Mouse (Mus musculus): Measurements from ENCODE around the gene Rab9. TPM values are rescaled to one million over a fixed set of nuclear protein-coding genes. Genes with fewer than 3 reads are reported as not detected.
A peak's percentile ranks its signal among the peaks of the same experiment; 100 is the strongest.

The Rab9 gene
- polyA plus RNA-seq, 1 experiment from 2014 or later = 46.2 TPM

DNA sequence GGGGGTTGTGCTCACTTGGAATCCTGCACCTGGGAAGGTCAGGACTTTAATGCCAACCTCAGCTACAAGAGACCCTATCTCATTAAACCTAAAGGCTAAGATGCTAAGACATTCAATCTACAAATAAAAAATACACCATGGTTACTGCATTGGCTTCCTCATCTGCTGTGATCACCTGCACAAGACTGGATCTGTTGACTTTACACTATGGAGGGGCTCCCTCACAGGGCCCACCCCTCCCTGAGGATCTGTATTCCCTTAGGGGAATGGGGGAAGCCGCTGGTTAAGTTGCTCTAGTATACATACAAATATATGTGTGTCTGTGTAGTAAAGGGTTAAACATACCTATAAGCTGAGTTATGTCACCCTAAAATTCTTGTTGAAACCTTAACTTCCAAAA is 24.1 kb downstream of the Rab9 start:
- 79% methylated on average over 1 of the region's 1 CpGs for WGBS

DNA sequence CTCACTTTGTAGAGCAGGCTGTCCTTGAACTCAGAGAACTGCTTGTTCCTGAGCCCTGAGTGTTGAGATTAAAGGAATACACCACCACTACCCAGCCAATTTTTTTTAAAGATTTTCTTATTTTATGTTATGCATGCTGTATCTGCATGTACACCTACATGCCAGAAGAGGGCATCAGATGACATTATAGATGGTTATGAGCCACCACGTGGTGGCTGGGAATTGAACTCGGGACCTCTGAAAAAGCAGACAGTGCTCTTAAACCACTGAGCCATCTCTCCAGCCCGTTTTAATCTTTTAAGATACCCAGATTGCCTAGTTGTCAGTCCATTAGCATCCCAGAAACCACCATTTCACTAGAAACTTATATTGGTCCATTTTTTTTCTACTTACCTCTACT is 25.3 kb downstream of the Rab9 start:
- WGBS = 70% methylated on average over 3 of the region's 3 CpGs
- Histone ChIP-seq H3K4me1 (ENCODE audit: insufficient read depth, low read length) (no peaks in the 10 kb centered on the region), H3K4me2 (replicated peaks; ENCODE audit: low read depth, low read length) (no peak overlapping the region), H3K36me3 (ENCODE audit: insufficient read depth, low read length) (peaks cover 7% of the 10 kb centered on the region; the same call in 1 of the 2 replicates), H3K27me3 (ENCODE audit: insufficient read depth, low read length) (peaks cover 5% of the 10 kb centered on the region; the same call in 1 of the 2 replicates), H3K9ac (replicated peaks; ENCODE audit: low read length) (no peak overlapping the region), H3K9me3 (ENCODE audit: low read length) (no peaks in the 10 kb centered on the region), H3K27ac (ENCODE audit: low read length) (no peak overlapping the region), H3K4me3 (ENCODE audit: low read length) (no peak overlapping the region)
- ATAC-seq (ENCODE audit: low FRiP score, low TSS enrichment) = no peak

More for the DNA sequence above, 24.1 kb downstream of the Rab9 start:
- ATAC-seq (ENCODE audit: low FRiP score, low TSS enrichment) = no peak
- H3K27me3 ChIP-seq (ENCODE audit: insufficient read depth, low read length) = peaks cover 8% of the 10 kb centered on the region; the same call in 1 of the 2 replicates
- peaks cover 9% of the 10 kb centered on the region; the same call in 1 of the 2 replicates for H3K36me3 ChIP-seq (ENCODE audit: insufficient read depth, low read length)
- H3K9me3 ChIP-seq (ENCODE audit: low read length) = no peaks in the 10 kb centered on the region
- H3K27ac ChIP-seq (ENCODE audit: low read length) = no peak overlapping the region
- H3K4me2 ChIP-seq (replicated peaks; ENCODE audit: low read depth, low read length) = no peak overlapping the region
- no peak overlapping the region for H3K4me3 ChIP-seq (ENCODE audit: low read length)
- H3K4me1 ChIP-seq (ENCODE audit: insufficient read depth, low read length) = no peaks in the 10 kb centered on the region
- no peak overlapping the region for H3K9ac ChIP-seq (replicated peaks; ENCODE audit: low read length)

DNA sequence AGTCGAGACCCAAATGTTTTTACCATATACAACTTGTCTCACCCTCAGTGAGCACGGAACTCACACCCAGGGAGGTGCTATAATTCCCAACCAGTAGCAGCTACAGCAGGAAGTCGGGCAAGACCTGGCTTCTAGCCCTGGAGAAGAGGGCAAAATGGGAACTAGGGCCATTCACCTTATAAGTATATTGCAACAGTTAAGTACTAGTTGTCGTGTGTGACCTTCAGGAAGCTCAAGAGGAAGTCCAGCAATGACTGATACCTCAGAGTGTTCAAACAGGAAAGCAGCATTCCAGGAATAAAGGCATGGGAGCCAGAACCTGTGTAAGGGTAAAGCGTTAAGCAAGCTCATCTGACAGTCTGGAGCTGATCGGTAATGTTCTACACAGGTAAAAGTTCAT is 26.1 kb downstream of the Rab9 start:
- no peaks in the 10 kb centered on the region for H3K9me3 ChIP-seq (ENCODE audit: low read length)
- H3K4me2 ChIP-seq (replicated peaks; ENCODE audit: low read depth, low read length) = no peak overlapping the region
- H3K27me3 ChIP-seq (ENCODE audit: insufficient read depth, low read length) = peaks cover 5% of the 10 kb centered on the region; the same call in 1 of the 2 replicates
- no peak overlapping the region for H3K27ac ChIP-seq (ENCODE audit: low read length)
- no peaks in the 10 kb centered on the region for H3K4me1 ChIP-seq (ENCODE audit: insufficient read depth, low read length)
- no peak overlapping the region for H3K9ac ChIP-seq (replicated peaks; ENCODE audit: low read length)
- ATAC-seq (ENCODE audit: low FRiP score, low TSS enrichment) = no peak
- WGBS = 80% methylated on average over 6 of the region's 6 CpGs
- H3K36me3 ChIP-seq (ENCODE audit: insufficient read depth, low read length) = peaks cover 7% of the 10 kb centered on the region; the same call in 1 of the 2 replicates
- H3K4me3 ChIP-seq (ENCODE audit: low read length) = no peak overlapping the region

DNA sequence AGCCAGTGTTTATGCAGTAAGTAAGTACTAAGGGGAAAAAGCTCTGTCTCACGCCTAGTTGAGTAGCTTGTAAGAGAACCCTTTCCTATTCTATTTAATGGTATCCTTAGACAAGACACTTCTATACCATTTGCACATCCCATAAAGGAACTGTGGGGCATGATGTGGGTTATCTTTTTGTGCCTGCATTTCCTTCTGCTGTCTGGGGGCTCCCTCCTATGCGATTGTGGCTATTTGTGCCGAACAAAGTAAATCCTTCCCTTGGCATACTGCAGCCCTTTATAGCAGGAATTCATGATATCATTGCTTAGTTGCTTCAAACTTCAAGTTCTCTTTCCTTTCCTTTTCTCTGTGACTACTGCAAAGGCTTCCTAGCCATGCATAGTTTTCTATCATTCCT is 35.1 kb downstream of the Rab9 start:
- WGBS = 87% methylated on average over 3 of the region's 3 CpGs
- H3K4me3 ChIP-seq (ENCODE audit: low read length) = no peak overlapping the region
- no peaks in the 10 kb centered on the region for H3K9me3 ChIP-seq (ENCODE audit: low read length)
- no peak overlapping the region for H3K4me2 ChIP-seq (replicated peaks; ENCODE audit: low read depth, low read length)
- ATAC-seq (ENCODE audit: low FRiP score, low TSS enrichment) = no peak
- H3K27ac ChIP-seq (ENCODE audit: low read length) = no peak overlapping the region
- H3K36me3 ChIP-seq (ENCODE audit: insufficient read depth, low read length) = no peaks in the 10 kb centered on the region
- H3K9ac ChIP-seq (replicated peaks; ENCODE audit: low read length) = no peak overlapping the region
- H3K27me3 ChIP-seq (ENCODE audit: insufficient read depth, low read length) = peaks cover 18% of the 10 kb centered on the region; the same call in 1 of the 2 replicates
- peaks cover 5% of the 10 kb centered on the region; the same call in 1 of the 2 replicates for H3K4me1 ChIP-seq (ENCODE audit: insufficient read depth, low read length)

DNA sequence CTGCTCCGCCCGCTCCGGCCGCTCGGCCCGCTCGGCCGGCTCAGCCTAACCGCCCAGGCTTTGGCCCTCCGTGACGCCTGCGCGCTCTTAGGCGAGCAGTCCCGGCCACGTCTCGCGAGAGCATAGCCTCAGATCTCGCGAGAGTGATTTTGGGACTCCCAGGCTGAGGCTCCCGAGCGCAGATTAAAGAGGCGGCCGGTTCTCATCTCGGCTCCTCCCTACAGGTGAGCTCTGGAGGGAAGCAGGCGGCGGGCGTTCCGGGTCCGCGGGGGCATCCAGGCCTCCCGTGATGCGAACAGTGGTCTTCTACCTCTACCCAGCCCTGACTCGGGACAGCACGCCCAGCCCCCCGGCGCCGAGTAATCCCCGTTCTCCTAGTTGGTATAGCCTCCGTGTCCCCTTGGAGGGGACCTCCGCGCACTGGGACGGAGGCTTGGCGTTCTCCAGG is 39.0 kb downstream of the Rab9 start, which contains the start of gene Ofd1:
TSS of gene Ofd1 (minus strand) at position 89 of the 448 bp plus-strand sequence.
- no peaks in the 10 kb centered on the region for H3K36me3 ChIP-seq (ENCODE audit: insufficient read depth, low read length)
- WGBS = 20% methylated on average over 34 of the region's 44 CpGs
- H3K9me3 ChIP-seq (ENCODE audit: low read length) = no peaks in the 10 kb centered on the region
- H3K9ac ChIP-seq (replicated peaks; ENCODE audit: low read length) = peak within 1 kb of the TSS; percentile 76
- peaks cover 5% of the 10 kb centered on the region; the same call in 1 of the 2 replicates for H3K4me1 ChIP-seq (ENCODE audit: insufficient read depth, low read length)
- H3K27ac ChIP-seq (ENCODE audit: low read length) = peak within 1 kb of the TSS; percentile 80
- H3K27me3 ChIP-seq (ENCODE audit: insufficient read depth, low read length) = peaks cover 14% of the 10 kb centered on the region; the same call in 1 of the 2 replicates
- H3K4me2 ChIP-seq (replicated peaks; ENCODE audit: low read depth, low read length) = peak within 1 kb of the TSS; percentile 59
- ATAC-seq (ENCODE audit: low FRiP score, low TSS enrichment) = peak; percentile 99
- H3K4me3 ChIP-seq (ENCODE audit: low read length) = peak within 1 kb of the TSS; percentile 67

- Histone ChIP-seq H3K27me3 (ENCODE audit: insufficient read depth, low read length) (peaks cover 14% of the 10 kb centered on the region; the same call in 1 of the 2 replicates), H3K4me3 (ENCODE audit: low read length) (peak within 1 kb of the TSS; percentile 67), H3K9me3 (ENCODE audit: low read length) (no peaks in the 10 kb centered on the region), H3K4me2 (replicated peaks; ENCODE audit: low read depth, low read length) (peak within 1 kb of the TSS; percentile 59), H3K36me3 (ENCODE audit: insufficient read depth, low read length) (no peaks in the 10 kb centered on the region), H3K9ac (replicated peaks; ENCODE audit: low read length) (peak within 1 kb of the TSS; percentile 76), H3K4me1 (ENCODE audit: insufficient read depth, low read length) (peaks cover 5% of the 10 kb centered on the region; the same call in 1 of the 2 replicates), H3K27ac (ENCODE audit: low read length) (peak within 1 kb of the TSS; percentile 80)
- peak; percentile 84 for ATAC-seq (ENCODE audit: low FRiP score, low TSS enrichment)
- 17% methylated on average over 32 of the region's 36 CpGs for WGBS
Observed at GRCm38 (mm10) chrX:166440036-166440615, 39.5 kb downstream of the Rab9 start, which contains the start of gene Trappc2. Trappc2 (plus strand) TSS chrX:166440574.

GRCm38 (mm10) chrX:166434812-166435211 is 44.9 kb downstream of the Rab9 start:
- Histone ChIP-seq H3K36me3 (ENCODE audit: insufficient read depth, low read length) (no peaks in the 10 kb centered on the region), H3K4me2 (replicated peaks; ENCODE audit: low read depth, low read length) (no peak overlapping the region), H3K9ac (replicated peaks; ENCODE audit: low read length) (no peak overlapping the region), H3K9me3 (ENCODE audit: low read length) (no peaks in the 10 kb centered on the region), H3K27ac (ENCODE audit: low read length) (no peak overlapping the region), H3K27me3 (ENCODE audit: insufficient read depth, low read length) (peaks cover 3% of the 10 kb centered on the region; the same call in 1 of the 2 replicates), H3K4me3 (ENCODE audit: low read length) (no peak overlapping the region), H3K4me1 (ENCODE audit: insufficient read depth, low read length) (no peaks in the 10 kb centered on the region)
- ATAC-seq (ENCODE audit: low FRiP score, low TSS enrichment) = no peak
- 73% methylated on average over 2 of the region's 2 CpGs for WGBS

- H3K36me3 ChIP-seq (ENCODE audit: insufficient read depth, low read length) = no peaks in the 10 kb centered on the region
- no peak overlapping the region for H3K4me3 ChIP-seq (ENCODE audit: low read length)
- no peak overlapping the region for H3K27ac ChIP-seq (ENCODE audit: low read length)
- no peaks in the 10 kb centered on the region for H3K4me1 ChIP-seq (ENCODE audit: insufficient read depth, low read length)
- no peak overlapping the region for H3K9ac ChIP-seq (replicated peaks; ENCODE audit: low read length)
- no peaks in the 10 kb centered on the region for H3K9me3 ChIP-seq (ENCODE audit: low read length)
- 75% methylated on average over 5 of the region's 6 CpGs for WGBS
- no peak overlapping the region for H3K4me2 ChIP-seq (replicated peaks; ENCODE audit: low read depth, low read length)
- ATAC-seq (ENCODE audit: low FRiP score, low TSS enrichment) = no peak
- no peaks in the 10 kb centered on the region; the same call in 1 of the 2 replicates for H3K27me3 ChIP-seq (ENCODE audit: insufficient read depth, low read length)
Observed at GRCm38 (mm10) chrX:166416196-166416595, 63.5 kb downstream of the Rab9 start.

- no peaks in the 10 kb centered on the region for H3K4me1 ChIP-seq (ENCODE audit: insufficient read depth, low read length)
Observed at GRCm38 (mm10) chrX:166407865-166408264, 71.8 kb downstream of the Rab9 start.

More at GRCm38 (mm10) chrX:166407865-166408264, 71.8 kb downstream of the Rab9 start:
- Histone ChIP-seq H3K4me3 (ENCODE audit: low read length) (no peak overlapping the region), H3K27me3 (ENCODE audit: insufficient read depth, low read length) (peaks cover 5% of the 10 kb centered on the region; the same call in 1 of the 2 replicates), H3K27ac (ENCODE audit: low read length) (no peak overlapping the region), H3K9ac (replicated peaks; ENCODE audit: low read length) (no peak overlapping the region), H3K4me2 (replicated peaks; ENCODE audit: low read depth, low read length) (no peak overlapping the region), H3K9me3 (ENCODE audit: low read length) (no peaks in the 10 kb centered on the region), H3K36me3 (ENCODE audit: insufficient read depth, low read length) (peaks cover 4% of the 10 kb centered on the region; the same call in 1 of the 2 replicates)
- no peak for ATAC-seq (ENCODE audit: low FRiP score, low TSS enrichment)

All from kidney, embryonic 16.5 days (tissue).